Mouse (Mus musculus): ENCODE data around the gene Cdkn1b.

DNA sequence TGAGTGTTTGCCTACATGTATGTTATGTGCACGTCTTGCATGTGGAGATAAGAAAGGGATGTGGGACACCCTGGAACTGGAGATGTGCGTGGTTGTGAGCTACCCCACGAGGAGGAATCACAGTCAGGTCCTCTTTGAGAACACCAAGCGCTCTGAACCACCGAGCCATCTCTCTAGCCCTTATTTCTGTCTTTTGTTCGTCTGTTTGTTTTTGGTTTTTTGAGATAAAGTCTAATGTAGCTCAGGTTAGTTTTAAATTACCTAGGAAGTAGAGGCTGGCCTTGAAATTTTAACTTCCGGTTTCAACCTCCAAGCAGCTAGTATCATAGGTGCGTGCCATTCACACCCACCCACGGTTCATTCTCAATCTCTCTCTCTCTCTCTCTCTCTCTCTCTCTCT lies 26.7 kb downstream of the Cdkn1b start:
- no peak for TF ChIP-seq CTCF (IDR thresholded peaks at IDR 0.05; ENCODE audit: control insufficient read depth, insufficient read depth, low read length)
- no peak for TF ChIP-seq POLR2A (IDR thresholded peaks at IDR 0.05; ENCODE audit: borderline replicate concordance, control insufficient read depth, low read depth, low read length)
